Mouse (Mus musculus): ENCODE measurements around the gene Rrp7a. TPM values are rescaled to one million over a fixed set of nuclear protein-coding genes. Genes with fewer than 3 reads are reported as not detected.
"Not testable (repeated sequence)": the region's sequence is repeated elsewhere in the genome, so short reads cannot be mapped to it uniquely, and the experiment has no call there.

Rrp7a gene
- polyA plus RNA-seq, 1 experiment, result 104 TPM

DNA sequence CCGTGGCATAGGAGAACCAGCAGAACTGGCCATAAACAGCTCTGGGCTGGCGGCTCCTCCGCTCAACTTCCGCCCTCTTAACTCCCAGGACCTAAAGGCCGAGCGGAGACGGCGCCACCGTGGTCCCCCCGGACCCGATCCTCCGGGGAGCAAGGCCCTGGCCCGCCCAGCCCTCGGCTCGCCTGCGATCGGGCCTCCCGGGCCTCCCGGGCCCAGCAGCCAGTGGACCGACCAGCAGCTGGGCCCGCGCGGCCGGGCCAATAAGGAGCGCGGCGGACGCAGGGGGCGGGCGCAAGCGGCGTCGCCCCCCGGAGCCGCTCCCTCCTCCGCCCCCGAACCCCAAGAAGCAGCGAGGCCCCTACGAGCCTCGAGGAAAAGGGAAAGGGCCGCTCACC lies 26.2 kb upstream of the Rrp7a start:
- peaks cover 2% of the 10 kb centered on the region; the same call in 1 of the 2 replicates for H3K36me3 ChIP-seq (ENCODE audit: control insufficient read depth, insufficient read depth, low read length)
- TF ChIP-seq CTCF (IDR thresholded peaks at IDR 0.05; ENCODE audit: extremely low read depth, insufficient read depth, insufficient read length, insufficient replicate concordance) (no peak), POLR2A (IDR thresholded peaks at IDR 0.05; ENCODE audit: low read depth, low read length) (no peak)
- DNase-seq (ENCODE audit: low read depth in 1 of 2, low spot score in 2 of 2), result peak in 1 of 2 experiments; percentile 17
- H3K4me1 ChIP-seq (ENCODE audit: control insufficient read depth, insufficient read depth, insufficient read length), result peaks cover 2% of the 10 kb centered on the region; the same call in 1 of the 2 replicates
- H3K27ac ChIP-seq (ENCODE audit: insufficient read depth, low read length), result peak overlapping the region; percentile 100
- WGBS, result under 1% methylated on average over 29 of the region's 41 CpGs
- peak overlapping the region; percentile 100 for H3K4me3 ChIP-seq (ENCODE audit: extremely low read depth, insufficient read depth, insufficient read length)
- H3K27me3 ChIP-seq (ENCODE audit: control insufficient read depth, insufficient read depth, low read length), result no peaks in the 10 kb centered on the region

- peak overlapping the region; percentile 100 for H3K4me3 ChIP-seq (ENCODE audit: extremely low read depth, insufficient read depth, insufficient read length)
- WGBS, result 3% methylated on average over 21 of the region's 21 CpGs
- H3K27me3 ChIP-seq (ENCODE audit: control insufficient read depth, insufficient read depth, low read length), result no peaks in the 10 kb centered on the region
- peak overlapping the region; percentile 100 for H3K27ac ChIP-seq (ENCODE audit: insufficient read depth, low read length)
- H3K36me3 ChIP-seq (ENCODE audit: control insufficient read depth, insufficient read depth, low read length), result peaks cover 2% of the 10 kb centered on the region; the same call in 1 of the 2 replicates
- no peak for DNase-seq (ENCODE audit: low read depth in 1 of 2, low spot score in 2 of 2)
- TF ChIP-seq POLR2A (IDR thresholded peaks at IDR 0.05; ENCODE audit: low read depth, low read length), result no peak
- no peak for TF ChIP-seq CTCF (IDR thresholded peaks at IDR 0.05; ENCODE audit: extremely low read depth, insufficient read depth, insufficient read length, insufficient replicate concordance)
- H3K4me1 ChIP-seq (ENCODE audit: control insufficient read depth, insufficient read depth, insufficient read length), result peaks cover 2% of the 10 kb centered on the region; the same call in 1 of the 2 replicates
Measured at GRCm38 (mm10) chr15:83148395-83148794, 25.8 kb upstream of the Rrp7a start.

DNA sequence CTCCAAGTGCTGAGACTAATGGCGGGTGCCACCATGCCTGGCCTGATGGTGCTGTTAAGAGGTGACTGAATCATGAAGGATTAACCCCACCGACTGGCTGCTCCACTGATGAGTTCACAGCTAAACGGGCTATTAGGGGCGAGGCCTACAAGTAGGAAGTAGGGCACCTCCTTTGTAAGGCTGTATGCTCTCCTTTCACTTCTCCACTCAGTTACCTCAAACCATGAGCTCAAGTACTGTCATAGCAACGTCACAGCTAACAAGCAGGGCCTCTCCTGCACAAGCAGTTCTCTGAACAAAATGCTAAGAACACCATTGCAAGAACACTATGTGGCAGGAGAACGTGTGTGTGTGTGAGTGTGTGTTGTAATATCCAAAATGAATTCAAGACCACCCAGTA lies 22.9 kb upstream of the Rrp7a start:
- TF ChIP-seq CTCF (IDR thresholded peaks at IDR 0.05; ENCODE audit: extremely low read depth, insufficient read depth, insufficient read length, insufficient replicate concordance) (no peak), POLR2A (IDR thresholded peaks at IDR 0.05; ENCODE audit: low read depth, low read length) (no peak)
- DNase-seq (ENCODE audit: low read depth in 1 of 2, low spot score in 2 of 2), result peak in 1 of 2 experiments; percentile 19
- Histone ChIP-seq H3K36me3 (ENCODE audit: control insufficient read depth, insufficient read depth, low read length) (peaks cover 2% of the 10 kb centered on the region; the same call in 1 of the 2 replicates), H3K4me3 (ENCODE audit: extremely low read depth, insufficient read depth, insufficient read length) (no peak overlapping the region), H3K4me1 (ENCODE audit: control insufficient read depth, insufficient read depth, insufficient read length) (peaks cover 2% of the 10 kb centered on the region; the same call in 1 of the 2 replicates), H3K27ac (ENCODE audit: insufficient read depth, low read length) (no peak overlapping the region), H3K27me3 (ENCODE audit: control insufficient read depth, insufficient read depth, low read length) (no peaks in the 10 kb centered on the region)
- WGBS, result 68% methylated on average over 6 of the region's 6 CpGs

DNA sequence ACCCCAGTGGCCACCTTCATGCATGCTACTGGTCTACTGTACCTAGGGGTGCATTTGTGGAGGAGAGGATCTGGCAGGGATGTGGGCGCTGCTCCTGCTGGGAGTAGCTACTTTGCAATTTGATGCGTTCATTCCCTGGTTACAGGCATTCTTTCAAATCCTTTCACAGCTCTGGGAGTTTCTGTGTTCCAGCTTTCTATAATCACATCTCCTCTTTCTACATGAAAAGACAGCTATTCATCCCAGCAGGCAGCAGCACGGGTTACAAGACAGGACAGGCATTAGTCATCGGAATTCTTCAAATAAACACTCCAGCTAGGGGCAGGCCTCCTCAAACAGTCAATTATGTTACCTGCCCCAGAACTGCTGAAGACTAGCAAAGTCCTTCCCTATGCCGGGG lies 20.3 kb upstream of the Rrp7a start:
- Histone ChIP-seq H3K27me3 (ENCODE audit: control insufficient read depth, insufficient read depth, low read length) (no peaks in the 10 kb centered on the region), H3K4me1 (ENCODE audit: control insufficient read depth, insufficient read depth, insufficient read length) (peaks cover 2% of the 10 kb centered on the region; the same call in 1 of the 2 replicates), H3K36me3 (ENCODE audit: control insufficient read depth, insufficient read depth, low read length) (peaks cover 6% of the 10 kb centered on the region), H3K4me3 (ENCODE audit: extremely low read depth, insufficient read depth, insufficient read length) (no peak overlapping the region), H3K27ac (ENCODE audit: insufficient read depth, low read length) (no peak overlapping the region)
- no peak for DNase-seq (ENCODE audit: low read depth in 1 of 2, low spot score in 2 of 2)
- TF ChIP-seq POLR2A (IDR thresholded peaks at IDR 0.05; ENCODE audit: low read depth, low read length), result no peak
- TF ChIP-seq CTCF (IDR thresholded peaks at IDR 0.05; ENCODE audit: extremely low read depth, insufficient read depth, insufficient read length, insufficient replicate concordance), result no peak
- 92% methylated on average over 5 of the region's 5 CpGs for WGBS

DNA sequence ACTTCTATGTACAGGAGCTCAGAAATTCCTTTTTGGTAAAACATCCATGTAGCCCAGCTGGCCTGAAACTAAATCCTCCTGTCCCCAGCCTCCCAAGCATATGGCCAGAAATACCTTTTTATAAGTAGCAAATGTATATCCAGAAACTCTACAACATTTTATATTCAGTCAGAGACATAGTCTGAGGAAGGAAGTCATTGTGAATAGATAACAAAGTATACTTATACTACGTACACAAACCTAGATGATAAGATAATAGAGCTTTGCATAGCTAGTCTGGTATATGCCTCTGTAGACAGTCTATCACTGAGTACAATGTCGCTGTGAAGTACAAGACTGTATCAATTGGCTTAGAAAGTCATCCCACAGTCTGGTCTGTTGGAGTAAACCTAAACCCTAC lies 13.1 kb upstream of the Rrp7a start:
- H3K36me3 ChIP-seq (ENCODE audit: control insufficient read depth, insufficient read depth, low read length), result peaks cover 56% of the 10 kb centered on the region
- H3K4me3 ChIP-seq (ENCODE audit: extremely low read depth, insufficient read depth, insufficient read length), result no peak overlapping the region
- H3K27ac ChIP-seq (ENCODE audit: insufficient read depth, low read length), result no peak overlapping the region
- no peak for DNase-seq (ENCODE audit: low read depth in 1 of 2, low spot score in 2 of 2)
- TF ChIP-seq CTCF (IDR thresholded peaks at IDR 0.05; ENCODE audit: extremely low read depth, insufficient read depth, insufficient read length, insufficient replicate concordance), result no peak
- no peaks in the 10 kb centered on the region for H3K27me3 ChIP-seq (ENCODE audit: control insufficient read depth, insufficient read depth, low read length)
- H3K4me1 ChIP-seq (ENCODE audit: control insufficient read depth, insufficient read depth, insufficient read length), result no peaks in the 10 kb centered on the region
- 75% methylated on average over 2 of the region's 2 CpGs for whole genome bisulfite sequencing

GRCm38 (mm10) chr15:83134671-83135070 lies 12.1 kb upstream of the Rrp7a start:
- DNase-seq (ENCODE audit: low read depth in 1 of 2, low spot score in 2 of 2), result no peak
- 92% methylated on average over 6 of the region's 6 CpGs for WGBS
- TF ChIP-seq CTCF (IDR thresholded peaks at IDR 0.05; ENCODE audit: extremely low read depth, insufficient read depth, insufficient read length, insufficient replicate concordance), result no peak
- no peak for TF ChIP-seq POLR2A (IDR thresholded peaks at IDR 0.05; ENCODE audit: low read depth, low read length)

DNA sequence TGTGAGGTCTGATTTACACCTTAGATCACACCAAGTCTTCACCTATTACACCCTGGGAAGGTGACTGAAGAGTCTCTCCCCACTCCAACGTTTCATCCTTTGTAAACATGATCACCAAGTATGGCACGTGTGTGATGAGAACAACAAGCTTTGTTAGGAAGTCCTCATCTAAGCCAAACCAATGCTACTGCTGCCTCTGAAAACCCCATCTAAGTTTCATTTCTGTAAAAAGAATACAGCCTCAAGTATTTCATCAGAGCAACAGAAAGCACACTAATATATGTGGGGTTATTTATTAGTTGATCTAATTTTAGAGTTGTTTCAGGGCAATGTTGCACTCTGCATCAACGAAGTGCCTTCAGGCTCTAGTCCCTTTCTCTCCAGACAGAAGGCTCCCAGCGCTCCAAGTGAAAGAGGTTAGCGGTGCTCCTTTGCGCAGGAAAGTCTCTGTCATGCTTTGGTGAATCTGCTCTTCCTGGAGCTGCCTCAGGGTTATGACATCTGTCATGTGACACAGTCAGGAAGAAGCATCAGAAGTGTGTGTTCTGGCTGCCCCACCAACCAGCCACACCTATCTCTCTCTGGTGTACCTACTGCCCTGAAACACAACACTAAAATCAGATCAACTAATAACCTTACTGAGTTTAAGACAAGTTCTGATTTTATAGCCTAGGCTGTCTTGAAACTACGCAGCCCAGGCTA lies 7.1 kb upstream of the Rrp7a start:
- H3K27ac ChIP-seq (ENCODE audit: insufficient read depth, low read length), result no peak overlapping the region
- TF ChIP-seq POLR2A (IDR thresholded peaks at IDR 0.05; ENCODE audit: low read depth, low read length) (no peak), CTCF (IDR thresholded peaks at IDR 0.05; ENCODE audit: extremely low read depth, insufficient read depth, insufficient read length, insufficient replicate concordance) (no peak)
- 88% methylated on average over 7 of the region's 7 CpGs for WGBS
- no peak overlapping the region for H3K4me3 ChIP-seq (ENCODE audit: extremely low read depth, insufficient read depth, insufficient read length)
- DNase-seq (ENCODE audit: low read depth in 1 of 2, low spot score in 2 of 2), result no peak
- no peaks in the 10 kb centered on the region for H3K4me1 ChIP-seq (ENCODE audit: control insufficient read depth, insufficient read depth, insufficient read length)
- H3K36me3 ChIP-seq (ENCODE audit: control insufficient read depth, insufficient read depth, low read length), result peaks cover 71% of the 10 kb centered on the region
- H3K27me3 ChIP-seq (ENCODE audit: control insufficient read depth, insufficient read depth, low read length), result no peaks in the 10 kb centered on the region

More at GRCm38 (mm10) chr15:83134671-83135070, 12.1 kb upstream of the Rrp7a start:
- no peaks in the 10 kb centered on the region for H3K4me1 ChIP-seq (ENCODE audit: control insufficient read depth, insufficient read depth, insufficient read length)
- H3K4me3 ChIP-seq (ENCODE audit: extremely low read depth, insufficient read depth, insufficient read length), result no peak overlapping the region
- H3K27ac ChIP-seq (ENCODE audit: insufficient read depth, low read length), result no peak overlapping the region
- peaks cover 62% of the 10 kb centered on the region for H3K36me3 ChIP-seq (ENCODE audit: control insufficient read depth, insufficient read depth, low read length)
- no peaks in the 10 kb centered on the region for H3K27me3 ChIP-seq (ENCODE audit: control insufficient read depth, insufficient read depth, low read length)

DNA sequence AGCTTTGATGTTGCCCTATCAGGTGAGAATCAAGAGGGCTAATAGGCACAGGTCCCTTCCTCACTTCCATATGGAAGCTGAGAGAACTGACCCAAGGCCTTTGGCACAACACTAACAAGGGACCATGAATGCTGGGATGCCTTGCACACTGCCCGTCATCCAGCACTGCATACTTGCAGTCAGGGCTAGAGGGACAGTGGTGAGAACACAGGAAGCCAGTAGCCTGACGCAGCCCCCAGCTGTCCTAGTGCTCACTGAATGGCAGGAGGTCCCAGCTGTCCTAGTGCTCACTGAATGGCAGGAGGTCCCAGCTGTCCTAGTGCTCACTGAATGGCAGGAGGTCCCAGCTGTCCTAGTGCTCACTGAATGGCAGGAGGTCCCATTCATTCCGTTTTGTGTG lies 4.4 kb upstream of the Rrp7a start:
- not testable (repeated sequence) for DNase-seq (ENCODE audit: low read depth in 1 of 2, low spot score in 2 of 2)
- peaks cover 49% of the 10 kb centered on the region for H3K36me3 ChIP-seq (ENCODE audit: control insufficient read depth, insufficient read depth, low read length)
- WGBS, result 98% methylated on average over 3 of the region's 3 CpGs

More for the DNA sequence above, 4.4 kb upstream of the Rrp7a start:
- not testable (repeated sequence) for H3K27ac ChIP-seq (ENCODE audit: insufficient read depth, low read length); H3K4me1 ChIP-seq (ENCODE audit: control insufficient read depth, insufficient read depth, insufficient read length); H3K27me3 ChIP-seq (ENCODE audit: control insufficient read depth, insufficient read depth, low read length); H3K4me3 ChIP-seq (ENCODE audit: extremely low read depth, insufficient read depth, insufficient read length)
